Mouse (Mus musculus) liver, embryonic 14.5 days (tissue): ENCODE results near the gene Cd200.

Experiments
- CTCF ChIP-seq: IDR thresholded peaks from 2 replicates; pipeline ENCODE4 v1.5.1; 2016; ENCODE audit warnings: antibody characterized with exemption, low read depth, control low read depth
- EP300 ChIP-seq: IDR thresholded peaks from 2 replicates; pipeline ENCODE4 v1.6.1; 2016; ENCODE audit warnings: antibody characterized with exemption, low read depth

DNA sequence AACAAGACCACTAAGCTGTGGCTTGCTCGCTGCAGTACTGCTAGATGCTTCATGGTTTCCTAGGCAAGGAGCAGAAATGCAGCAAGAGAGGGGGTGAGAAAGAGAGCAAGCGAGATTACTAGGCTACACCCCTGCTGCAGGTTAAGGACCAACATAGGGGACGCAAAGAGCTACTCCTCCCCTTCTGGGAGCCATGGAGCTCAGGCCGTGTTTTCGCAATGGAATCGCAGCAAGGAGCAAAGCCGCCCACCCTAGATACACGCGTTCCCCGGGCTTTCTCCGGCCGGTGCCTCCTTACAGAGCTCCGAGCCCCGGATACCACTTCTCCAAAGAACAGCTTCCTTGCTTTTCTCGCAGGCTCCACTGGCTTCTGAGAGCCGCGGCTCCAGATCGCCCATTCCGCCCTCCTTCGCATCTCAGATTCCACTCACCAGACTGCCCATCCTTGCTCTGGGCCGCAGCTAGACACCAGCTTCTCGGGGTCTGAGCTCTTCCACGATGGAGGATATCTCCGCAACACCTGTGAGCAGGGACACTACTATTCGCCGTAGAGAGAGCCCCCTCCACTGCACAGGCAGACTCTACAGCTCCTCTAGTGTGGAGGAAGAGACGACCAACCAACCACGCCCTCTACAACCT is at the start of gene Cd200:
- TF ChIP-seq CTCF (no peak), EP300 (no peak)
